Mouse (Mus musculus): ENCODE measurements around the gene Insl3.

GRCm38 (mm10) chr8:71725122-71725924 lies 36.3 kb downstream of the Insl3 start, which contains the start of gene Fcho1:
- TF ChIP-seq POLR2A (IDR thresholded peaks at IDR 0.05; ENCODE audit: extremely low read depth, insufficient read depth, low read length), result no peak
- TF ChIP-seq CTCF (IDR thresholded peaks at IDR 0.05; ENCODE audit: low read depth, low read length), result no peak
